Mouse (Mus musculus): Measurements from ENCODE around the gene Rgcc. TPM values are rescaled to one million over a fixed set of nuclear protein-coding genes. Genes with fewer than 3 reads are reported as not detected.

Gene Rgcc
- total and polyA plus RNA-seq, 3 experiments: 2.2 to 5.2 (median 2.3) TPM

GRCm38 (mm10) chr14:79262677-79263076, 38.8 kb downstream of the Rgcc start:
- Histone ChIP-seq H3K27me3 (replicated peaks) (peaks cover 2% of the 10 kb centered on the region), H3K4me2 (ENCODE audit: insufficient read depth, low read depth, poor library complexity, severe bottlenecking) (no peak overlapping the region), H3K4me3 (replicated peaks in 1 of 3; ENCODE audit: low read depth in 2 of 3, low read length in 2 of 3, poor library complexity in 1 of 3) (no peak overlapping the region), H3K9me3 (replicated peaks; ENCODE audit: low read length) (no peaks in the 10 kb centered on the region), H3K36me3 (replicated peaks in 1 of 2; ENCODE audit: control insufficient read depth in 1 of 2, insufficient read depth in 1 of 2, low read length in 1 of 2) (no peaks in the 10 kb centered on the region), H3K9ac (ENCODE audit: insufficient read depth, low read depth) (no peak overlapping the region), H3K27ac (ENCODE audit: insufficient read depth, low read depth) (no peak overlapping the region), H3K4me1 (ENCODE audit: control insufficient read depth in 1 of 2, insufficient read depth in 2 of 2) (peaks cover 4 to 19% of the 10 kb centered on the region in 2 experiments; a peak in 3 of 4 replicates), H3K79me2 (replicated peaks; ENCODE audit: control insufficient read depth, extremely low read depth, insufficient read depth, poor library complexity, severe bottlenecking) (no peaks in the 10 kb centered on the region)
- DNase-seq (ENCODE audit: extremely low read depth): no peak
- in situ Hi-C loops (cut with MboI; ENCODE audit: low pct_ligation_motif_present, low pct_unique_long_range_greater_than_20kb, low sequenced_read_pairs) (no loop called here), dilution Hi-C loops (cut with MboI; ENCODE audit: extremely low pct_ligation_motif_present, extremely low pct_unique_long_range_greater_than_20kb, low sequenced_read_pairs) (no loop called here)
- TF ChIP-seq ZKSCAN1 (IDR thresholded peaks at IDR 0.05; ENCODE audit: borderline replicate concordance, low read depth, low read length) (no peak), ZC3H11A (IDR thresholded peaks at IDR 0.05; ENCODE audit: low read depth, low read length) (no peak), JUN (IDR thresholded peaks at IDR 0.05; ENCODE audit: insufficient read depth, low read depth, low read length) (no peak), USF2 (conservative IDR thresholded peaks at IDR 0.05; ENCODE audit: low read depth, low read length) (no peak), MEF2A (IDR thresholded peaks at IDR 0.05; ENCODE audit: borderline replicate concordance, low read depth, low read length) (no peak), USF1 (IDR thresholded peaks at IDR 0.05; ENCODE audit: low read depth, low read length) (no peak), MXI1 (IDR thresholded peaks at IDR 0.05; ENCODE audit: low read depth, low read length) (no peak), NRF1 (IDR thresholded peaks at IDR 0.05; ENCODE audit: low read depth, low read length) (no peak), KAT2A (IDR thresholded peaks at IDR 0.05; ENCODE audit: insufficient replicate concordance, low read length) (no peak), IRF4 (IDR thresholded peaks at IDR 0.05; ENCODE audit: low read depth, low read length) (no peak), ZMIZ1 (IDR thresholded peaks at IDR 0.05; ENCODE audit: low read depth, low read length) (no peak), MAX (IDR thresholded peaks at IDR 0.05; ENCODE audit: low read length) (no peak), ELF1 (IDR thresholded peaks at IDR 0.05; ENCODE audit: low read depth, low read length) (no peak), CHD2 (IDR thresholded peaks at IDR 0.05; ENCODE audit: low read length) (no peak), JUND (conservative IDR thresholded peaks at IDR 0.05; ENCODE audit: low read depth, low read length) (no peak), MAZ (IDR thresholded peaks at IDR 0.05; ENCODE audit: low read depth, low read length) (no peak), POLR2AphosphoS2 (IDR thresholded peaks at IDR 0.05; ENCODE audit: low read depth, low read length) (no peak), CHD1 (IDR thresholded peaks at IDR 0.05; ENCODE audit: low read depth, low read length) (no peak)

GRCm38 (mm10) chr14:79259062-79259779, 42.2 kb downstream of the Rgcc start:
- Histone ChIP-seq H3K9ac (ENCODE audit: insufficient read depth, low read depth) (no peak overlapping the region), H3K9me3 (replicated peaks; ENCODE audit: low read length) (no peaks in the 10 kb centered on the region), H3K4me2 (ENCODE audit: insufficient read depth, low read depth, poor library complexity, severe bottlenecking) (no peak overlapping the region), H3K27ac (ENCODE audit: insufficient read depth, low read depth) (no peak overlapping the region), H3K36me3 (replicated peaks in 1 of 2; ENCODE audit: control insufficient read depth in 1 of 2, insufficient read depth in 1 of 2, low read length in 1 of 2) (no peaks in the 10 kb centered on the region), H3K4me1 (ENCODE audit: control insufficient read depth in 1 of 2, insufficient read depth in 2 of 2) (no peaks in the 10 kb centered on the region), H3K79me2 (replicated peaks; ENCODE audit: control insufficient read depth, extremely low read depth, insufficient read depth, poor library complexity, severe bottlenecking) (no peaks in the 10 kb centered on the region), H3K4me3 (replicated peaks in 1 of 3; ENCODE audit: low read depth in 2 of 3, low read length in 2 of 3, poor library complexity in 1 of 3) (no peak overlapping the region), H3K27me3 (replicated peaks) (peaks cover 2% of the 10 kb centered on the region)
- no peak for DNase-seq (ENCODE audit: extremely low read depth)
- in situ Hi-C loops (cut with MboI; ENCODE audit: low pct_ligation_motif_present, low pct_unique_long_range_greater_than_20kb, low sequenced_read_pairs) (no loop called here), dilution Hi-C loops (cut with MboI; ENCODE audit: extremely low pct_ligation_motif_present, extremely low pct_unique_long_range_greater_than_20kb, low sequenced_read_pairs) (no loop called here)
- no peak for TF ChIP-seq USF2 (conservative IDR thresholded peaks at IDR 0.05; ENCODE audit: low read depth, low read length)
- TF ChIP-seq MEF2A (IDR thresholded peaks at IDR 0.05; ENCODE audit: borderline replicate concordance, low read depth, low read length): no peak
- no peak for TF ChIP-seq ZMIZ1 (IDR thresholded peaks at IDR 0.05; ENCODE audit: low read depth, low read length)
- no peak for TF ChIP-seq SIN3A (IDR thresholded peaks at IDR 0.05; ENCODE audit: low read length)
- no peak for TF ChIP-seq E2F4 (IDR thresholded peaks at IDR 0.05; ENCODE audit: insufficient replicate concordance, low read depth, low read length)
- TF ChIP-seq TCF12 (IDR thresholded peaks at IDR 0.05; ENCODE audit: low read depth, low read length): no peak
- TF ChIP-seq CHD1 (IDR thresholded peaks at IDR 0.05; ENCODE audit: low read depth, low read length): no peak
- TF ChIP-seq SMC3 (IDR thresholded peaks at IDR 0.05; ENCODE audit: low read depth, low read length): no peak
